Mouse (Mus musculus): ENCODE data around the gene Tdpoz1.
"Not testable (repeated sequence)": the region's sequence is repeated elsewhere in the genome, so short reads cannot be mapped to it uniquely, and the experiment has no call there.

- not testable (repeated sequence) for TF ChIP-seq CTCF (IDR thresholded peaks at IDR 0.05; ENCODE audit: extremely low read depth, insufficient read length, insufficient replicate concordance, low read depth, low read length); POLR2A (IDR thresholded peaks at IDR 0.05; ENCODE audit: low read depth, low read length)
These were observed at the start of gene Tdpoz1 for GRCm38 (mm10) chr3:93676210-93676609.

Measured in small intestine, adult 2 months (tissue).